Mouse (Mus musculus): ENCODE results near the gene Uchl4. TPM values are rescaled to one million over a fixed set of nuclear protein-coding genes. Genes with fewer than 3 reads are reported as not detected.

Uchl4 gene
- polyA plus RNA-seq, 1 experiment = not detected

GRCm38 (mm10) chr9:64202331-64202730 lies 32.7 kb upstream of the Uchl4 start:
- Histone ChIP-seq H3K36me3 (ENCODE audit: control insufficient read depth, insufficient read depth, low read length) (peaks cover 21% of the 10 kb centered on the region), H3K4me1 (ENCODE audit: control insufficient read depth, insufficient read depth, insufficient read length) (no peaks in the 10 kb centered on the region), H3K27me3 (ENCODE audit: control insufficient read depth, insufficient read depth, low read length) (no peaks in the 10 kb centered on the region), H3K27ac (ENCODE audit: insufficient read depth, low read length) (no peak overlapping the region), H3K4me3 (ENCODE audit: extremely low read depth, insufficient read depth, insufficient read length) (no peak overlapping the region)
- TF ChIP-seq POLR2A (IDR thresholded peaks at IDR 0.05; ENCODE audit: low read depth, low read length) (no peak), CTCF (IDR thresholded peaks at IDR 0.05; ENCODE audit: extremely low read depth, insufficient read depth, insufficient read length, insufficient replicate concordance) (no peak)
- no peak for DNase-seq (ENCODE audit: low read depth in 1 of 2, low spot score in 2 of 2)

GRCm38 (mm10) chr9:64202866-64203265 lies 32.1 kb upstream of the Uchl4 start:
- H3K4me1 ChIP-seq (ENCODE audit: control insufficient read depth, insufficient read depth, insufficient read length) = no peaks in the 10 kb centered on the region
- no peak overlapping the region for H3K4me3 ChIP-seq (ENCODE audit: extremely low read depth, insufficient read depth, insufficient read length)
- no peak for DNase-seq (ENCODE audit: low read depth in 1 of 2, low spot score in 2 of 2)
- no peaks in the 10 kb centered on the region for H3K27me3 ChIP-seq (ENCODE audit: control insufficient read depth, insufficient read depth, low read length)
- H3K36me3 ChIP-seq (ENCODE audit: control insufficient read depth, insufficient read depth, low read length) = peaks cover 22% of the 10 kb centered on the region
- TF ChIP-seq CTCF (IDR thresholded peaks at IDR 0.05; ENCODE audit: extremely low read depth, insufficient read depth, insufficient read length, insufficient replicate concordance) (no peak), POLR2A (IDR thresholded peaks at IDR 0.05; ENCODE audit: low read depth, low read length) (no peak)
- H3K27ac ChIP-seq (ENCODE audit: insufficient read depth, low read length) = no peak overlapping the region

GRCm38 (mm10) chr9:64207509-64208084 lies 27.4 kb upstream of the Uchl4 start:
- H3K27ac ChIP-seq (ENCODE audit: insufficient read depth, low read length) = no peak overlapping the region
- no peaks in the 10 kb centered on the region for H3K27me3 ChIP-seq (ENCODE audit: control insufficient read depth, insufficient read depth, low read length)

GRCm38 (mm10) chr9:64214452-64214851 lies 20.5 kb upstream of the Uchl4 start:
- DNase-seq (ENCODE audit: low read depth in 1 of 2, low spot score in 2 of 2) = no peak
- no peaks in the 10 kb centered on the region for H3K4me1 ChIP-seq (ENCODE audit: control insufficient read depth, insufficient read depth, insufficient read length)
- H3K4me3 ChIP-seq (ENCODE audit: extremely low read depth, insufficient read depth, insufficient read length) = no peak overlapping the region
- peaks cover 12% of the 10 kb centered on the region for H3K36me3 ChIP-seq (ENCODE audit: control insufficient read depth, insufficient read depth, low read length)
- no peak for TF ChIP-seq CTCF (IDR thresholded peaks at IDR 0.05; ENCODE audit: extremely low read depth, insufficient read depth, insufficient read length, insufficient replicate concordance)
- no peak for TF ChIP-seq POLR2A (IDR thresholded peaks at IDR 0.05; ENCODE audit: low read depth, low read length)
- WGBS = 96% methylated on average over 17 of the region's 17 CpGs
- no peak overlapping the region for H3K27ac ChIP-seq (ENCODE audit: insufficient read depth, low read length)
- no peaks in the 10 kb centered on the region for H3K27me3 ChIP-seq (ENCODE audit: control insufficient read depth, insufficient read depth, low read length)

More at GRCm38 (mm10) chr9:64207509-64208084, 27.4 kb upstream of the Uchl4 start:
- Histone ChIP-seq H3K4me1 (ENCODE audit: control insufficient read depth, insufficient read depth, insufficient read length) (no peaks in the 10 kb centered on the region), H3K36me3 (ENCODE audit: control insufficient read depth, insufficient read depth, low read length) (peaks cover 26% of the 10 kb centered on the region), H3K4me3 (ENCODE audit: extremely low read depth, insufficient read depth, insufficient read length) (no peak overlapping the region)
- DNase-seq (ENCODE audit: low read depth in 1 of 2, low spot score in 2 of 2) = no peak
- 90% methylated on average over 3 of the region's 3 CpGs for WGBS
- TF ChIP-seq POLR2A (IDR thresholded peaks at IDR 0.05; ENCODE audit: low read depth, low read length) (no peak), CTCF (IDR thresholded peaks at IDR 0.05; ENCODE audit: extremely low read depth, insufficient read depth, insufficient read length, insufficient replicate concordance) (no peak)

GRCm38 (mm10) chr9:64216090-64216489 lies 18.9 kb upstream of the Uchl4 start:
- H3K4me1 ChIP-seq (ENCODE audit: control insufficient read depth, insufficient read depth, insufficient read length) = no peaks in the 10 kb centered on the region
- no peaks in the 10 kb centered on the region for H3K27me3 ChIP-seq (ENCODE audit: control insufficient read depth, insufficient read depth, low read length)
- no peak overlapping the region for H3K27ac ChIP-seq (ENCODE audit: insufficient read depth, low read length)
- no peak overlapping the region for H3K4me3 ChIP-seq (ENCODE audit: extremely low read depth, insufficient read depth, insufficient read length)
- DNase-seq (ENCODE audit: low read depth in 1 of 2, low spot score in 2 of 2) = no peak
- H3K36me3 ChIP-seq (ENCODE audit: control insufficient read depth, insufficient read depth, low read length) = peaks cover 6% of the 10 kb centered on the region
- 32% methylated on average over 4 of the region's 4 CpGs for WGBS
- TF ChIP-seq CTCF (IDR thresholded peaks at IDR 0.05; ENCODE audit: extremely low read depth, insufficient read depth, insufficient read length, insufficient replicate concordance) (no peak), POLR2A (IDR thresholded peaks at IDR 0.05; ENCODE audit: low read depth, low read length) (no peak)

GRCm38 (mm10) chr9:64216641-64217040 lies 18.4 kb upstream of the Uchl4 start:
- Histone ChIP-seq H3K27me3 (ENCODE audit: control insufficient read depth, insufficient read depth, low read length) (no peaks in the 10 kb centered on the region), H3K4me3 (ENCODE audit: extremely low read depth, insufficient read depth, insufficient read length) (no peak overlapping the region), H3K27ac (ENCODE audit: insufficient read depth, low read length) (no peak overlapping the region), H3K4me1 (ENCODE audit: control insufficient read depth, insufficient read depth, insufficient read length) (no peaks in the 10 kb centered on the region), H3K36me3 (ENCODE audit: control insufficient read depth, insufficient read depth, low read length) (peaks cover 6% of the 10 kb centered on the region)
- DNase-seq (ENCODE audit: low read depth in 1 of 2, low spot score in 2 of 2) = no peak
- TF ChIP-seq CTCF (IDR thresholded peaks at IDR 0.05; ENCODE audit: extremely low read depth, insufficient read depth, insufficient read length, insufficient replicate concordance) (no peak), POLR2A (IDR thresholded peaks at IDR 0.05; ENCODE audit: low read depth, low read length) (no peak)
- WGBS = 93% methylated on average over 2 of the region's 2 CpGs

GRCm38 (mm10) chr9:64217887-64218286 lies 17.1 kb upstream of the Uchl4 start:
- Histone ChIP-seq H3K27me3 (ENCODE audit: control insufficient read depth, insufficient read depth, low read length) (no peaks in the 10 kb centered on the region), H3K36me3 (ENCODE audit: control insufficient read depth, insufficient read depth, low read length) (peaks cover 2% of the 10 kb centered on the region; the same call in 1 of the 2 replicates), H3K4me1 (ENCODE audit: control insufficient read depth, insufficient read depth, insufficient read length) (no peaks in the 10 kb centered on the region), H3K4me3 (ENCODE audit: extremely low read depth, insufficient read depth, insufficient read length) (no peak overlapping the region), H3K27ac (ENCODE audit: insufficient read depth, low read length) (no peak overlapping the region)
- DNase-seq (ENCODE audit: low read depth in 1 of 2, low spot score in 2 of 2) = no peak
- TF ChIP-seq CTCF (IDR thresholded peaks at IDR 0.05; ENCODE audit: extremely low read depth, insufficient read depth, insufficient read length, insufficient replicate concordance) (no peak), POLR2A (IDR thresholded peaks at IDR 0.05; ENCODE audit: low read depth, low read length) (no peak)
